Mouse (Mus musculus) kidney, postnatal 36 days (tissue): ENCODE measurements around the gene Hist2h3c2.
"Not testable (repeated sequence)": the region's sequence is repeated elsewhere in the genome, so short reads cannot be mapped to it uniquely, and the experiment has no call there.

Experiments
- DNase-seq, 2 experiments: peaks; one replicate each; pipeline ENCODE4 v3.0.0; 2021 to 2022; ENCODE audit warnings: mixed read lengths in 2 of 2

Gene Hist2h3c2

DNA sequence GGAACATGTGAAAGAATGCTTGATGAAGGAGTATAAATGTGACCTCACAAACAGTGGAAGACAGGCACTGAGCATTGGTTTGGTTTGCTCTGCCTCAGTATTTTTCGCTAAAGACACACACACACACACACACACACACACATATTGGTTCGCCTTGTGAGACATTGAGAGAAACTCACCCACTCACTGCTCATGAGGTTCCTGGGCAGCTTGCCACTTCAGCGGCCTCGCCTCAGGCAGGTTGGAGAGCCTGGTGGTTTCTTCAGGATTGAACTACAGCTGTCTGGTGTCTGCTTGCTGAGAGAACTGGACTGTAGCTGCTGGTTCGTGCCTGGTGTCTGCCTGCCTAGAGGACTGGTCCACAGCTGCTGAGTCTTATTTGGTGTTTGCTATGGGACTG lies 21.3 kb upstream of the Hist2h3c2 start:
- no peak for DNase-seq

GRCm38 (mm10) chr3:96257190-96257589 lies 18.3 kb upstream of the Hist2h3c2 start:
- DNase-seq = no peak

DNA sequence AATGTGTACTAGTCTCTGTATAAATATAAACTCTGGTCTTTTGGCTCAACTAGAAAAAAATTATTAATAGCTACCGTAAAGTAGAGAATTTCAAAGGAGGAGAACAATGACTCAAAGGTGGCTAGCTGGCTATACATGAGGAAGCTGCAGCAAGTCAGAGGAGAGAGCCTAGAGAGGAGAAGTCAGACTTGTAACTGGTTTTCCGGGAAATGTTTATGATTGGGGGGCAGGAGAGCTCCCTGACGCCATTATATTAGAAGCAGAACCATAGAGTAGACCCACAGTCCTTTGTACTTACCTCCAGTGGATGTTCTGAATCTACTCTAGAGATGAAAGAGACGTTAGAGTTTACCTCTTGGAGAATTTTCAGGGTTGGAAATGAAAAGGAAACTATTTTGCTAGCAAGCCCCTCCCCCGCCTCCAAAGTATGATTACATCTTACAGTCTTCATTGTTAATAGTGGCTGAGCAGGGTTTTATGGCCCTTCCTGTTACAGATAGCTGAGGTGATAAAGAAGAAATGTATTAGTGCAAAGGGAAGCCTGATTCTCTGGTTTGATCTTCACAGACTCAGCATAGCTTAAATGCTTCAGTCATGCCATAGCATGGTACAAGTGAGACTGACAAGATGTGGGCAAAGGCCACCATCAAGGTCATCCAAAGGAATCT lies 17.1 kb upstream of the Hist2h3c2 start:
- DNase-seq = no peak

GRCm38 (mm10) chr3:96254683-96255355 lies 15.9 kb upstream of the Hist2h3c2 start:
- no peak for DNase-seq

- no peak for DNase-seq
These were observed 12.9 kb upstream of the Hist2h3c2 start for GRCm38 (mm10) chr3:96251787-96252186.

- no peak for DNase-seq
These were observed 12.0 kb upstream of the Hist2h3c2 start for GRCm38 (mm10) chr3:96250890-96251289.

DNA sequence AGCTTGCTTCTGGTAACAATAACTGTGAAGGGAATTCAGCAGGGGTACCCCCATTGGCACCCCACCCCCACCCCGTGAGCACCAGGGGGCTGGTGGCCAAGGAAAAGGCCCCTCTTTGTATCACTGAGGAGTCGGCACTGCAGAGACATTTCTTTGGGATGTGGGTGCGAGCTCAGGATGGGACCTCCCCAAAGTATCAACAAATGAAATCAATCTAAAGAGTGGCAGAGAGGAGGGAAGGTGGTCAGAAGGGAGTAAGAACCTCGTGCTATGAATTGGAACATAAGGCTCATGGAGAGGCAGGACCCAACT lies 10.1 kb upstream of the Hist2h3c2 start:
- no peak for DNase-seq

GRCm38 (mm10) chr3:96248141-96249033 lies 9.5 kb upstream of the Hist2h3c2 start:
- DNase-seq = no peak

DNA sequence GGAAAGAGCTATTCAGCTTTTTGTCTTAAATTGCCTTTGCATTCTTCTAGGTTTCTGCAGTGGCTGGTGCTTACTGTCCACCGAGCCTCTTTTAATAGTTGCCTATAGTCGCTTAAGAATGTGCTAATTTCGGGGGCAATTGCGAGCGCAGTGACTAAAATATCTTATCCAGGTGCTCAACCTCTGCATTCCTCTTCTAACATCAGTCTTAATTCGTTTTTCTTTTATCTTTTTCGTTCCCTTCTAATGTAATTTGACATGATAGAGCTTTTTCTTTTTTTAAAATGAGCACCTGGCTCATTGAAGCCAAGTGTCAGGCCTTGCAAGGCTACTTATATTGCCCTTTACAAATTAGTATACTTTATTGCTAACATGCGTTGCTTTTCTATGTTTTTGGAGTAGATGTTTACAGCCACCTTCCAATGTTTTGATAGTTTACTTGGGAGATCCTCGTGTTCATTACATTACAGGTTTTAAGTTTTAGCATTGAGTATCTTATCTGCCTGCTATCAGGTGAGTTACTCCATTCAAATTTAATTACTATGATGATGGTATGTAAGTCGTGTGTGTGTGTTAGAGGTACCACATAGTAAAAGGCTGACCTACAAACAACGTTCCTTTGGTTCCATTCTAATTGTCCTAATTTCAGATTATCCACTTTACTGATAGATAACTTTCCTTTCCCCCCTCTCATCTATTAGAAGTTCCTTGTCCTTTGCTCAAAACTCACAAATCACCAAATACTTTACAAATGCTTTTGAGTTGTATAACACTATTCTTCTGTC lies 8.6 kb upstream of the Hist2h3c2 start:
- no peak for DNase-seq

GRCm38 (mm10) chr3:96246427-96246856 lies 7.5 kb upstream of the Hist2h3c2 start, which contains the start of gene Hist2h3c1:
Gene Hist2h3c1 (plus strand): TSS chr3:96246685.
- not testable (repeated sequence) for DNase-seq

GRCm38 (mm10) chr3:96246018-96246417 lies 7.1 kb upstream of the Hist2h3c2 start:
- not testable (repeated sequence) for DNase-seq

GRCm38 (mm10) chr3:96245003-96245886 lies 6.3 kb upstream of the Hist2h3c2 start, which contains the start of gene Hist2h2aa1:
Gene Hist2h2aa1 (plus strand): TSS chr3:96245497.
- peak; percentile 86 for DNase-seq

- peak; percentile 40 to 50 for DNase-seq
These were observed 5.1 kb upstream of the Hist2h3c2 start for GRCm38 (mm10) chr3:96243921-96244572.

DNA sequence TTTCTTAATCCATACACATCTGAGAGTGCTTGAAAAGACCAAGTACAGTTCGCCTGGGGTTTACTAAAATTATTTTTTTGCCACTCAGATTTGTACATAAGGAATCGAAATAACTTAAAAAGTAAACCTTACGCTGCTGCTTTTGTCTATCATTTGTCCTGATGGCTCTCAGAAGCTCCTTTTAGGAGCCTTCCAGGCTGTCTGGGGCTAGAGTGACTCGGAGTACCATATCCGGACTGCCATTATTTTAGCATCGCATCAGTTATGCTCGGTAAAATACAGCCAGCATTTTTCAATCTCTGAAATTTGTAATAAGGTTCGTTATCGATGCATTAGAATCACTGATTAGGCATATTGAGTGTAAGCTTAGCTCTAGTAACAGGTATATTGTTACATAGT lies 1.9 kb upstream of the Hist2h3c2 start:
- no peak for DNase-seq

- DNase-seq = peak; percentile 94 to 97
These were observed 1.2 kb upstream of the Hist2h3c2 start, which contains the start of gene Hist2h2aa2 for GRCm38 (mm10) chr3:96239949-96240798. Gene Hist2h2aa2 (minus strand): TSS chr3:96240276.

GRCm38 (mm10) chr3:96237904-96238511 lies 919 bp downstream of the Hist2h3c2 start:
- DNase-seq = no peak

- DNase-seq = no peak
These were observed 1.5 kb downstream of the Hist2h3c2 start for GRCm38 (mm10) chr3:96237335-96237903.

GRCm38 (mm10) chr3:96236834-96237334 lies 2.0 kb downstream of the Hist2h3c2 start:
- no peak for DNase-seq

- no peak for DNase-seq
These were observed 3.1 kb downstream of the Hist2h3c2 start for GRCm38 (mm10) chr3:96235836-96236235.
